Mouse (Mus musculus) midbrain, embryonic 15.5 days (tissue): ENCODE data around the gene Aldh3b3. TPM values are rescaled to one million over a fixed set of nuclear protein-coding genes. Genes with fewer than 3 reads are reported as not detected.

ENCODE experiments used
- ATAC-seq: fragments of 200-750 bp; cut with Nextera tagmentation; replicated peaks from 2 replicates; pipeline ENCODE4 v1.8.0; 2017; ENCODE audit warnings: moderate TSS enrichment
- H3K27ac ChIP-seq: fragments of 300-500 bp; sonication (generic); 2 replicates; pipeline ENCODE4 v1.5.1; 2015; ENCODE audit warnings: mild to moderate bottlenecking, inconsistent platforms
- H3K27me3 ChIP-seq: fragments of 300-500 bp; sonication (generic); replicated peaks from 2 replicates; pipeline ENCODE4 v1.6.1; 2015; ENCODE audit warnings: inconsistent platforms
- H3K36me3 ChIP-seq: fragments of 300-500 bp; sonication (generic); replicated peaks from 2 replicates; pipeline ENCODE4 v1.6.1; 2015; ENCODE audit warnings: inconsistent platforms
- H3K4me1 ChIP-seq: fragments of 300-500 bp; sonication (generic); 2 replicates; pipeline ENCODE4 v1.6.1; 2015; ENCODE audit warnings: inconsistent platforms
- H3K4me2 ChIP-seq: fragments of 300-500 bp; sonication (generic); 2 replicates; pipeline ENCODE4 v1.6.1; 2015; ENCODE audit warnings: inconsistent platforms, mild to moderate bottlenecking, moderate library complexity
- H3K4me3 ChIP-seq: fragments of 300-500 bp; sonication (generic); 2 replicates; pipeline ENCODE4 v1.5.1; 2015; ENCODE audit warnings: mild to moderate bottlenecking, inconsistent platforms
- H3K9ac ChIP-seq: fragments of 300-500 bp; sonication (generic); 2 replicates; pipeline ENCODE4 v1.6.1; 2015; ENCODE audit warnings: mild to moderate bottlenecking, inconsistent platforms
- H3K9me3 ChIP-seq: fragments of 300-500 bp; sonication (generic); 2 replicates; pipeline ENCODE4 v1.6.1; 2016; ENCODE audit warnings: inconsistent platforms
- WGBS: fragments of 180-500 bp; shearing (Covaris S2); methylation state at CpG from one replicate; pipeline ENCODE4 v1.1.7; 2015; ENCODE audit warnings: mixed read lengths; 5-methylcytosine and 5-hydroxymethylcytosine counted together
- polyA plus RNA-seq: library from polyadenylated mRNA; unstranded; fragments of >200 nt; fragmentation: Nextera tagmentation; extraction: Ambion mirVana; gene quantifications from 2 replicates; pipeline ENCODE4 v1.2.1, GENCODE M21; 2015

Aldh3b3 gene
- polyA plus RNA-seq, 1 experiment from 2014 or later, result not detected

DNA sequence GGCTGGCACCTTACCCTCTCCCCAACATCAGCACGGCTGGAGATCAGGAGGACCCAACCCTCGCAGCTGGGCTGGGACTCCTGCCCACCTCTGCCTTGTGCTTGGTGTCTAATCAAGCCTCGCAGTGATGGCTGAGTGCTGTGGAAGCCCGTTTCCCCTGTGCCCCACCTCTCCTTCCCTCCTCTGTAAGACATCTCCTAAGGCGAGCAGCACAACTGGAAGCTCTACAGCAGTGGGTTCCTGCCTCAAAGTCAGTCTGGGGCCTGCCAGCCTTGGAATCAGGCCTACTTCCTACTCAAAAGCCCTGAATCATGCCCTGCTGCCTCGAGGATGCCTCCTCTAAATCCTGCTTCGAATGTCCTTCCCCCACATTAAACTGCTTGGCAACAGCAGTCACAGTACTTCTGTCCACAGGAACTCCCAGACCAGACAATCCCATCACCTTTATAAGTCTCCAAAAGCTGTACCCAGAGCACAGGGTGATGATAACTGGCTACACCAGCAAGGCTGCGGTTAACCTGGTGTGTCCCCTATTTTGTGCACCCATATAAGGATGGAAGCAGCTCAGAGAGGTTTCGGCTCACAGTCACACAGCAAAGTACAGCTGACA is 40.8 kb downstream of the Aldh3b3 start:
- Histone ChIP-seq H3K4me2 (peak overlapping the region; percentile 69), H3K27ac (no peak overlapping the region), H3K4me3 (peak overlapping the region; percentile 53; the same call in 1 of the 2 replicates), H3K9ac (no peak overlapping the region), H3K36me3 (no peaks in the 10 kb centered on the region), H3K27me3 (no peaks in the 10 kb centered on the region), H3K4me1 (peaks cover 20% of the 10 kb centered on the region), H3K9me3 (no peaks in the 10 kb centered on the region)
- 86% methylated on average over 9 of the region's 9 CpGs for WGBS
- no peak for ATAC-seq

DNA sequence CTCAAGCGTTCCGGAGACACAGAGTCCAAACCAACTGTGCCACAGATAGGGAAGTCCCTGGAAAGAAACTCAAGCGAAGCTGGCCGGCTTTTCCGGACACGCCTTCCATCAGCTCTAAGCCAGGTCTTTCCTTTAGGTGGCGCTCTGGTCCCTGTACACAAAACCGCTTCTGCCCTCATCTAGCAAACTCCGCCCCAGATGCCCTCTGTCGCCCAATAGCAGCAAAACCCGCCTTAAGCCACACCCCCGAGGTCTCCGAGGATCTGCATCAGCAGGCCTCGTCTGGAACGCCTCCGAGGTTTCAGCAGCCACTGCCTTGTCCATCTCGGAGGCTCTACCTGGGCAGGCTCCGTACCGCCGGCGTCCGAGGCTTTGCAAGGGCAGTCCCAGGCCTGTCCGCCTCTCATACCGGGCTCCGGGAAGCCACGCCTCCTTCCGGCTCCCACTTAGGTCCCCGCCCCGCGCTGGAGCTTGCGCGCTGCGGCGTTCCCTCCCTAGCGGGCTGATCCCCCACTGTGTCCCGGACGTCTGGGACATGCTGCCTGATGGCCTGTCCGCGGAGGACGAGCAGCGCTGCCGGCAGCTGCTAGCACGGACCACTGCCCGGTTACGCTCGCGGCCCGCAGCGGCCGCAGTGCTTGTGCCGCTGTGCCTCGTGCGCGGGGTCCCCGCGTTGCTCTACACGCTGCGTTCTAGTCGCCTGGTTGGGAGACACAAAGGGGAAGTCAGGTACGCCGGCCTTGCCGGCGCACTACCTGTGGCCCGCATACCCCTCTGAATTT is 41.9 kb downstream of the Aldh3b3 start, which contains the start of the genes Nudt8 and Gm49405:
TSS of gene Nudt8 (plus strand) at position 462 of the 782 bp plus-strand sequence.
TSS of gene Gm49405 (plus strand) at position 508 of the 782 bp plus-strand sequence.
- H3K9ac ChIP-seq, result peak within 1 kb of the TSS; percentile 70
- WGBS, result under 1% methylated on average over 64 of the region's 64 CpGs
- ATAC-seq, result peak; percentile 91

DNA sequence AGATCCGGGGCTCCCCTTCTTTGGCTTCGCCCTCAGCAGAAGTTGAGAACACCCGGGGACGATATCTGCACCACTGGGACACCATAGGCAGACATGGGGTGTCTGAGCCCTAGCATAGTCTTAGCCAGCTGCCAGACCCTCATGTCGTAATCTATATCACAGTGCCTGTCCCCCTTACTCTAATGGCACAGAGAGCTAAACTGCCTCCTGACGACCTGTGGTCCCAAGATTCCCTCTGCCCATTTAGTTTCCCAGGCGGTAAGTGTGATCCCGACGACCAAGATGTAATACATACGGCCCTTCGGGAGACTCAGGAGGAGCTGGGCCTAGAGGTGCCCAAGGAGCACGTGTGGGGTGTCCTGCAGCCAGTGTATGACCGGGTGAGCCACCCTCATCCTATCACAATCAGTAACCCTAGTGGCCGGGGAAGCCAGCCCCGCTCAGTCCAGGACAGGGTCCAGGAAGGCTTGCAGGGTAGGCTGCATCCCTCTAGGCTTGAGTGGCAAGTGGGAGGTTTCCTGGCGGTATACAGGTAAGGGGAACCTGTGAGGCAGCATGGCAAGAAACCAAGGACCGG is 42.6 kb downstream of the Aldh3b3 start:
- no peaks in the 10 kb centered on the region for H3K27me3 ChIP-seq
- peak overlapping the region; percentile 69 for H3K4me2 ChIP-seq
- H3K27ac ChIP-seq, result peak overlapping the region; percentile 95
- ATAC-seq, result peak; percentile 40
- peaks cover 20% of the 10 kb centered on the region for H3K4me1 ChIP-seq
- no peaks in the 10 kb centered on the region for H3K9me3 ChIP-seq
- H3K36me3 ChIP-seq, result no peaks in the 10 kb centered on the region
- 18% methylated on average over 17 of the region's 17 CpGs for WGBS
- peak overlapping the region; percentile 53 for H3K4me3 ChIP-seq
- peak overlapping the region; percentile 70 for H3K9ac ChIP-seq

More for the DNA sequence above, 41.9 kb downstream of the Aldh3b3 start, which contains the start of the genes Nudt8 and Gm49405:
- Histone ChIP-seq H3K4me2 (peak within 1 kb of the TSS; percentile 69), H3K4me1 (peaks cover 20% of the 10 kb centered on the region), H3K27ac (peak within 1 kb of the TSS; percentile 95), H3K9me3 (no peaks in the 10 kb centered on the region), H3K27me3 (no peaks in the 10 kb centered on the region), H3K36me3 (no peaks in the 10 kb centered on the region), H3K4me3 (peak within 1 kb of the TSS; percentile 53)

DNA sequence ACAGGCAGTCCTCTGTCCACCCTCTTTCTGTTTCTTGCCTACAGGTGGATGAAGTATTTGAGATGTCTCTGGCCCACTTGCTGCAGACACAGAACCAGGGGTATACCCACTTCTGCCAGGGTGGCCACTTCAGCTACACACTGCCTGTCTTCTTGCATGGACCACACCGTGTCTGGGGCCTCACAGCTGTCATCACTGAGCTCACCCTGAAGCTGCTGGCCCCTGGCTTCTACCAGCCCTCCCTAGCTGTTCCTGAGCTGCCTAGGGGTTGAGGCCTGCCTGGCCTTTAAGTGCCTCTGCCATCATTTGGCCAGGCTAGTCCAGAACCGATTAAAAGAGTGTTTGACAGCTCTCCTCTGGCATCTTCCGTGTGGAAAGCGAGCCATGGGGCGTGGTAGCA is 43.3 kb downstream of the Aldh3b3 start:
- Histone ChIP-seq H3K4me3 (no peak overlapping the region), H3K27ac (no peak overlapping the region), H3K27me3 (no peaks in the 10 kb centered on the region), H3K9ac (no peak overlapping the region), H3K4me2 (peak overlapping the region; percentile 69; the same call in 1 of the 2 replicates), H3K36me3 (0 out of 2 replicates have a peak, but pooled peaks cover 4% of the 10 kb centered on the region), H3K4me1 (peaks cover 20% of the 10 kb centered on the region), H3K9me3 (no peaks in the 10 kb centered on the region)
- no peak for ATAC-seq
- WGBS, result 93% methylated on average over 5 of the region's 5 CpGs

DNA sequence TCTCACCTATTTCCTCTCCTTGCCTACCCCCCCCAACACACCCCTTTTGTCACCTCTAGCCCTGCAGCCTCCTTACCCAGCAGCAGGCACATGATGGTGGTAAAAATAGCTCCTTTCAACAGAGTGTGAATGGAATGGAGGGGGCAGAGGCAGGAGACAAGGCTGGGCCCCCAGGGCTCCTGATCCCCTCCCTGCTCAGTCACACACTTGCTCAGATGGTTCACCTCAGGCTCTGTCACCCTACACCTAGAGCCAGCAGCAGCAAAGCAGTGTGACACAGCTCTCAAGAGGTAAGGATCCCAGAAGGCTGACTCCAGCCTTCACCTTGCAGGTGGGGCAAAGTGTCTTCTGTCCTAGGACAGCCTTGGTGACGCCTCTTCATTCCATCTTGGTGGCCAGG is 44.7 kb downstream of the Aldh3b3 start, which contains the start of gene Doc2g:
TSS of gene Doc2g (plus strand) at position 202 of the 400 bp plus-strand sequence.
- Histone ChIP-seq H3K4me1 (peaks cover 20% of the 10 kb centered on the region), H3K27ac (no peak within 1 kb of the TSS), H3K9ac (no peak within 1 kb of the TSS), H3K27me3 (no peaks in the 10 kb centered on the region), H3K9me3 (no peaks in the 10 kb centered on the region), H3K4me3 (no peak within 1 kb of the TSS), H3K36me3 (peaks cover 15% of the 10 kb centered on the region; the same call in 1 of the 2 replicates), H3K4me2 (no peak within 1 kb of the TSS)
- no peak for ATAC-seq
- WGBS, result 94% methylated on average over 1 of the region's 1 CpGs

DNA sequence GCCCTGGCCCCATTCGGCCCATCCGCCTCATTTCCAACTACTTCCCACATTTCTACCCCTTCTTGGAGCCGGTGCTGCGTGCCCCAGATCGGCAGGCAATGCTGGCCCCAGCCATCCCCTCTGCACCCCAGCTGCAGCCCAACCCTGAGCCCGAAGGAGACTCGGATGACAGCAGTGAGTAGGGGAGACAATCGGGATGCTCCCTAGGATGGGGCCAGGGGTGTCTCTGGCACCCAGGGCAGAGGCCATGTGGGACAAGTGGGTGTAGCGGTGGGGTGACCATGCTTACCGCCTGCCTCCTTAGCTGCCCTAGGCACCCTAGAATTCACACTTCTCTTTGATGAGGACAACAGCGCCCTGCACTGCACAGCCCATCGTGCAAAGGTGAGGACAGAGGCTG is 45.2 kb downstream of the Aldh3b3 start:
- Histone ChIP-seq H3K9me3 (no peaks in the 10 kb centered on the region), H3K4me3 (no peak overlapping the region), H3K4me2 (no peak overlapping the region), H3K36me3 (peaks cover 15% of the 10 kb centered on the region; the same call in 1 of the 2 replicates), H3K9ac (no peak overlapping the region), H3K27ac (no peak overlapping the region), H3K4me1 (peaks cover 20% of the 10 kb centered on the region), H3K27me3 (no peaks in the 10 kb centered on the region)
- WGBS, result 86% methylated on average over 12 of the region's 12 CpGs
- ATAC-seq, result no peak

DNA sequence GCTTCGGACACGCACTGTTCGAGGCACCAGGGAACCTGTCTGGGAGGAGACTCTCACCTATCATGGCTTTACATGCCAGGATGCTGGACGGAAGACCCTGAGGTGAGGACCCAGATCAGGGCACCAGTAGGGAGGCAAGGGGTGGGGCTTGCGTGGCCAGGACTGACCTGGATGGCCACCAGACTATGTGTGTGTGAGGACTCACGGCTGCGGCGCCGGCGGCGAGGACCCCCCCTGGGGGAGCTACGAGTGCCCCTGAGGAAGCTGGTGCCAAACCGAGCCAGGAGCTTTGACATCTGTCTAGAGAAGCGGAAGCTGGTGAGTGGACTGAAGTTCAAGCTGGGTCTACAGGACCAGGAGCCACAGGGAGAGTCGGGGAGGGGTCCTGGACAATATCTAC is 45.9 kb downstream of the Aldh3b3 start:
- WGBS, result 86% methylated on average over 15 of the region's 15 CpGs
- no peak for ATAC-seq
- no peak overlapping the region for H3K27ac ChIP-seq

DNA sequence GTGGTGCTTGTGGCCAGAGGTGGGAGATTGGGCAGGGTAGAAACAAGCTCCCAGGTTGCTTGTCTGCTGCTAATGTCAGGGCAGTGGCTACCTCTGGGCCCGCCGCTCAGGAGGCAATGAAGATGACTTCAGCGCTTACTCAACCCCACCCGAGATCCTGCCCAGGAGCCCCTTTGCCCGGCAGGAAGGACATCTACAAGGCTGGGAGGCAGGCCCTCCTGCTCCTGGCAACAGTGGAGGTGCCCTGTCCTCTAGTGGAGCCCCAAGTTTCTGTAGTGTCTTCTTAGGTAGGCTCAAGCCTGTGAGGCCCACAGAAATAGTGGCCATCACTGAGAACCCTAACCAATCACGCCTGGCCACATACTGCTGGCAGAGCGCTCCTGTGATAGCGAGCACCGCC is 46.6 kb downstream of the Aldh3b3 start:
- H3K36me3 ChIP-seq, result peaks cover 26% of the 10 kb centered on the region; the same call in 1 of the 2 replicates
- ATAC-seq, result no peak

More for the DNA sequence above, 45.9 kb downstream of the Aldh3b3 start:
- H3K4me3 ChIP-seq, result no peak overlapping the region
- no peak overlapping the region for H3K9ac ChIP-seq
- H3K27me3 ChIP-seq, result no peaks in the 10 kb centered on the region
- H3K4me2 ChIP-seq, result no peak overlapping the region
- peaks cover 18% of the 10 kb centered on the region for H3K4me1 ChIP-seq
- no peaks in the 10 kb centered on the region for H3K9me3 ChIP-seq
- peaks cover 18% of the 10 kb centered on the region; the same call in 1 of the 2 replicates for H3K36me3 ChIP-seq

DNA sequence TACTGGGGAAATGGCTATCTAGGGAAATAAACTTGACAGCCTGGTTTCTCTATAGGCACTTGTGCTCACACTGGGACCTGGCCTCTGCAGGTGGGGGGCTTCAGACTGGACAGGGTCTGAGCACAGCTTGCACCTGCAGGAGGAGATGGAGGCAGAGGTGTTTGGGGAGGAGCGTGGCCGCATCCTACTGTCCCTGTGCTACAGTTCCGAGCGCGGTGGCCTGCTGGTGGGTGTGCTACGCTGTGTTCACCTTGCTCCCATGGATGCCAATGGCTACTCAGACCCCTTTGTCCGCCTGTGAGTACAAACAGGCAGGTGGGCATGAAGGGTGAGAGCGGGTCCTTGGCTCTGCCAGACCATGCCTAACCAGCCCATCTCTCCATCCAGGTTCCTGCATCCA is 47.5 kb downstream of the Aldh3b3 start:
- ATAC-seq, result no peak
- Histone ChIP-seq H3K9ac (no peak overlapping the region), H3K27ac (no peak overlapping the region), H3K4me2 (no peak overlapping the region), H3K4me1 (peaks cover 13% of the 10 kb centered on the region), H3K27me3 (no peaks in the 10 kb centered on the region), H3K9me3 (no peaks in the 10 kb centered on the region), H3K36me3 (peaks cover 30% of the 10 kb centered on the region; the same call in 1 of the 2 replicates), H3K4me3 (no peak overlapping the region)
- 92% methylated on average over 8 of the region's 8 CpGs for WGBS

More for the DNA sequence above, 46.6 kb downstream of the Aldh3b3 start:
- Histone ChIP-seq H3K4me2 (no peak overlapping the region), H3K9ac (no peak overlapping the region), H3K9me3 (no peaks in the 10 kb centered on the region), H3K27ac (no peak overlapping the region), H3K4me3 (no peak overlapping the region), H3K4me1 (peaks cover 12% of the 10 kb centered on the region), H3K27me3 (no peaks in the 10 kb centered on the region)
- WGBS, result 89% methylated on average over 9 of the region's 9 CpGs

DNA sequence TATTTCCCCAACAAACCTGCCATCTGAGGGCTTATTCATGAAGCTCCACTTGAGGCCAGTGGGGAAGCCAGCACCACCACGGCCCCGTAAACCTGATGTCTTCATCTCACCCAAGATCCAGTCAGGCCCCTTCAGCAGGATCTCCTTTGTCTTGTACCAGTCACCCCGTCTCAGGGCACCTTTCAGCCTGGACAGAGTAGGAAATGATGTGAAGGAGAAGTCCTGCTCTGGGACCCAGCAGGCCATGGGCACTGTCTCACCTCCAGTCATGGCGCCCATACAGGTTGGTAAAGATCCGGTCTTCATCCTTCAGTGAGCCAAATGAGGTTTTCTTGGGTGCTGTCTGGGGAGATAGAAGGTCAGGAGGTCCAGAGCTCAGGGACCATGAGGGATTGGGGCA is 52.6 kb downstream of the Aldh3b3 start:
- Histone ChIP-seq H3K4me3 (no peak overlapping the region), H3K27me3 (no peaks in the 10 kb centered on the region), H3K9me3 (no peaks in the 10 kb centered on the region), H3K27ac (no peak overlapping the region), H3K4me2 (no peak overlapping the region), H3K4me1 (peaks cover 14% of the 10 kb centered on the region), H3K9ac (no peak overlapping the region), H3K36me3 (peaks cover 30% of the 10 kb centered on the region; the same call in 1 of the 2 replicates)
- no peak for ATAC-seq
- WGBS, result 92% methylated on average over 5 of the region's 5 CpGs

DNA sequence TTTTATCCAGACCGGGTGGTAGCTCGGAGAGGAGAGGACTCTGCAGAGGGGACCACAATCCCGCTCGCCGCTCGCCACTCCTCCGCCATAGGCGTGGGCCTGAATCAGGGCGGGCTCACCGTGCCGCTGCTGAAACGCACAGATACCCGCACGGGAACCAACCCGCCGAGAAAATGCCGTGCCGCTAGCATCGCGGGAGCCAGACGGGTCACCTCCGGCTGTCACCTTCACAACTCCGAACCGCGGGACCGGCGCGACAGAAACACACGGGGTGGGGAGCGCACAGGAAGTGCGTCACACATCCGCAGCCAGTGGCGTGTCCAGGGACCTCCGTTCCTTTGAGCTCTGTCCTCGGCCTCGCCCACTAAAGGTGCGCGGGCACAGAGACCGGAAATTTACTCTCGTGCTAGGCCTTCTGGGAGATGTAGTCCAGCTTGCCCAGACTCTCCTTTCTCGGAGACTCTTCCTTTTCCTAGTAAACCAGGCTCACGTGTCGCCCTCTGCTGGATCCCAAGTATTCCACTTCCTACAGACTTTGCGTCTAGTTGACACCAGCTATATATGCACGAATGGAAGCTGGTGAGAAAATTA is 54.1 kb downstream of the Aldh3b3 start, which contains the start of gene Ndufv1:
TSS of gene Ndufv1 (minus strand) at position 375 of the 591 bp plus-strand sequence.
- WGBS, result under 1% methylated on average over 45 of the region's 45 CpGs
- peak within 1 kb of the TSS; percentile 91 for H3K4me3 ChIP-seq
- peak within 1 kb of the TSS; percentile 83 for H3K27ac ChIP-seq
- ATAC-seq, result peak; percentile 99
- H3K9me3 ChIP-seq, result no peaks in the 10 kb centered on the region
- H3K4me2 ChIP-seq, result peak within 1 kb of the TSS; percentile 60
- peak within 1 kb of the TSS; percentile 91 for H3K9ac ChIP-seq
- H3K4me1 ChIP-seq, result peaks cover 14% of the 10 kb centered on the region
- no peaks in the 10 kb centered on the region for H3K27me3 ChIP-seq
- peaks cover 18% of the 10 kb centered on the region; the same call in 1 of the 2 replicates for H3K36me3 ChIP-seq
